Mouse (Mus musculus): ENCODE data around the gene Vmn1r2. TPM values are rescaled to one million over a fixed set of nuclear protein-coding genes. Genes with fewer than 3 reads are reported as not detected.

Vmn1r2 gene
- polyA plus RNA-seq, 1 experiment from 2014 or later: not detected

Other genes with a start within 250 kb of the Vmn1r2 start
- not detected in 2 replicates for gene Vmn1r3, start 18.0 kb downstream of the Vmn1r2 start, polyA plus RNA-seq (2016; fragmentation: Nextera tagmentation; extraction: Ambion mirVana)